Mouse (Mus musculus): ENCODE measurements around the gene 4930455H04Rik.

DNA sequence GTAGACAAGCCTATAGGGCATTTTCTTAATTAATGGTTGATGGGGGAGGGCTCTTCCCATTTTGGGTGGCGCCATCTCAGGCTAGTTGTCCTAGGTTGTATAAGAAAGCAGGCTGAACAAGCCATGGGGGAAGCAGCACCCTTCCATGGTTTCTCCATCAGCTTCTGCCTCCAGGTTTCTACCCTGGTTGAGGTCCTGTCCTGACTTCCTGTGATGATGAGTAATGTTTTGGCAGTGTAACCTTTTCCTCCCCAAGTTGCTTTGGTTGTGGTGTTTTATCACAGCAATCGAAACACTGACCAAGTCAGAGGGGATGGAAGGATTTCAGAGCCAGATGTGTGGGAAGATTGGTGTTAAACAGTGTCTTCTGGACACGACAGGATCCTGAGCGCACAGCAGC is 21.6 kb upstream of the 4930455H04Rik start:
- no peak for TF ChIP-seq CTCF (IDR thresholded peaks at IDR 0.05; ENCODE audit: low read depth)
- no peak for TF ChIP-seq EP300 (IDR thresholded peaks at IDR 0.05; ENCODE audit: low read depth)
